Mouse (Mus musculus) CH12F3 (cell line): Measurements from ENCODE around the gene Ly6g6f.
"Not testable (repeated sequence)": the region's sequence is repeated elsewhere in the genome, so short reads cannot be mapped to it uniquely, and the experiment has no call there.

Experiments
- in situ Hi-C: fragments of 300-500 bp; cut with MboI; formaldehyde crosslinking; loops from 2 replicates; pipeline ENCODE4 v1.14.3; 2020; ENCODE audit warnings: low sequenced_read_pairs

Gene Ly6g6f

DNA sequence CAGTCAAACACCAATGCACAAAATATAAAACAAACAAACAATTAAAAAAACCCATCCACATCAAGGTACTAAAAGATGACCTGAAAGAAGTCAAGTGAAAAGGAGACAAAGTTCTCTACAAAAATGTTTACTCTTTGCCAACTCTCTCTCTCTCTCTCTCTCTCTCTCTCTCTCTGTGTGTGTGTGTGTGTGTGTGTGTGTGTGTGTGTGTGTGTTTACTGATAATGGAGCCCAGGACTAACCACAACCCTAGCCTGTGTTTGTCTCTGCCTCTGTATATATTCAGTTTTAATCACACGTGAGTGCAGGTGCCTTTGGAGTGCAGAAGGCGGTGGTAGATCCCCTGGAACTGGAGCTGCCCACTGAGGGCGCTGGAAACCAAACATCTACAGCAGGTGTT, 28.3 kb downstream of the Ly6g6f start:
- in situ Hi-C loops: no loop called here

DNA sequence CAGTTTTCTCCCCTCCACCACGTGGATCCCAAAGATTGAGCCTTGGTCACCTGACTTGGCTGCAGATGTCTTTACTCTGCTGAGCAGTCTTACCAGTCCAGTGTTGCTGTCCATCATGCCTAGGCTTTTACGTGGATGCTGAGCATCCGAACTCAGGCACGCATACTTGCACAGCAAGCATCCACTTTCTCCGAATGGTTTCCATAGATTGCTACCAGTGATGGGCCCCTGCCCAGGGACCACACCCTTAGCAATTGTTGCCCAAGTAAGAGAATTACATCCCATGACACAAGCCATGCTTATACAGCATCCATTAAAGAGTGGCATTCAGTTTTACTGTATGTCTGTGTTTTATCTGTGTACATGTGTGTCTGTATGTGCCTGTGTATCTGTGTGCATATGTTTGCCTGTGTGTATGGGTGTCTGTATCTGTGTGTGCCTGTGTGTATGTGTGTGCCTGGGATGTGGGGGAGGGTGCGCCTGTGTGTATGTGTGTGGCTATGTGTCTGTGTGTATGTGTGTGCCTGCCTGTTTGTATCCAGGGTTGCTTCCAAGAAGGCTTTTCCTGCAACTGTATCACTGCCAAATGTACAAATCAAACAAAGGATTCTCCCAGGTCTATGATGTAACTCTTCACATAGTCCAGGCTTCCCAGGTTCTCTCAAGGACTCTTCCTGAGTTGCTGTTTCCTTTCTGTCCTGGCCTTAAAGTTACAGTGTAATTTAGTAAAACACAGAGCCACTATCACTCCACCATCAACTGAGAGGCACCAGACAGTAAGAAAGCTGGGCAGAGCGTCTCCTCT, 29.5 kb downstream of the Ly6g6f start:
- in situ Hi-C loops: no loop called here

DNA sequence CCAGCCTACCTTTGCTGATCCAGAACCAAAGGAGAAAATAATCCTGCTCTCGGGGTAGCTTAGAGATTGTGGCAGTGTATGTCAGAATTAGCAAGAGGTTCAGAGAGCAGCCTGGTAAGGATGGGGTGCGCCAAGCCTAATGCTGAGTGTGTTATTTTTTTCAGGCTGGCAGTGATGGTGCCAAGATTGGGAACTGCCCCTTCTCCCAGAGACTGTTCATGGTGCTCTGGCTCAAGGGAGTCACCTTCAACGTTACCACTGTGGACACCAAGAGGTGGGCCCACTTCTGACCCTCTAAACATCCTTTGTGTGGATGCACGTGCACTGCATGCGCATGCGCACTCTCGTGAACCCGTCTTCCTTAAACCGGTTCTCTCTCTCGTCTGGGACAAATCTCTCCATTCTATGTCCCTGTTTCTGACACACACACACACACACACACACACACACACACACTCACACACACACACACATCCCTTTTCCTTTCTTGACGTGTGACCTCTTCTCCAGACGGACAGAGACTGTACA, 33.1 kb downstream of the Ly6g6f start:
- in situ Hi-C loops: no loop called here

DNA sequence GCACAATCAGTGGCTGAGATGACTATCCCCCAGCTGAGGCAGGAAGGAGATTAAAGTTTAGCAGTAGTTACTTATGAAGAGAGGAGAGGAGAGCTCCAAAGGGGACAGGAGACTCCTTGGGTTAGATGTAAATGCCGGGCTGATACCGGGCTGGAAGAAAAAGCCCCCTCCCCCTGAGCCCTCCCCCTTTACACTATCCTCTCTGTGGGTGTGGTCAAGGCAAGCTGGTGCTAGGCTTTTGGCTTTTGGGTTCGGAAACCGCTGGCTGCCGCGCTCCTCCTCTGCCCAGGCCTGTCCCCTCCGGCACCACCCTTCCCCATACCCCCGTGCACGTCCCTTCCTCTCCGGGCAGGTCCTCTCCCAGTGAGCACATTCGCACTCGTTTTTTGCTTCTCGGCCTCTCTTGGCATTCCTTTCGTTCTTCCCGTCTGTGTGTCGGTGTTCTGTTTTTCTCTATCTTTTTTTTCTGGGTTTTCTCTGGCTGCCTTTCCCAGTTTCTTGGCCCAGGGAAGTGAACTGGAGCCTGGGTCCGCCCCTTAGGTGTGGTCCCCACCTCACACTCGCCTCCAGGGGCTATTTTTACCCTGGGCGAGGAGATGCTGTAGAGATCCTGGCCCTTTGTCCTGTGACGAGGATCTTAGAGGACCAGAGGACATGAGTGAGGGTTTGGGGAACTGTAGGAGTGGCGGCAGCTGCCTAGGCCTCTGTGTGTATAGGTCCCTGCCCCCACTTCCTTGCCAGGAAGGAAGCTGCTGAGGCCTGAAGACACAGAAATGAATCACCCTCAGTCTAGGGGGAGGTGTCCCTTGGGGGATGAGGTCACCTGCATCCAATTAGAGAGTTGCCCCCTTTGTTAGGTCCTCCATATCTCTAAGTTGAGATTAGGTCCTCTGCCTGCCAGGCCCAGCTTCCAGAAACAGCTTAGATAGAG, 34.0 kb downstream of the Ly6g6f start:
- in situ Hi-C loops: no loop called here

DNA sequence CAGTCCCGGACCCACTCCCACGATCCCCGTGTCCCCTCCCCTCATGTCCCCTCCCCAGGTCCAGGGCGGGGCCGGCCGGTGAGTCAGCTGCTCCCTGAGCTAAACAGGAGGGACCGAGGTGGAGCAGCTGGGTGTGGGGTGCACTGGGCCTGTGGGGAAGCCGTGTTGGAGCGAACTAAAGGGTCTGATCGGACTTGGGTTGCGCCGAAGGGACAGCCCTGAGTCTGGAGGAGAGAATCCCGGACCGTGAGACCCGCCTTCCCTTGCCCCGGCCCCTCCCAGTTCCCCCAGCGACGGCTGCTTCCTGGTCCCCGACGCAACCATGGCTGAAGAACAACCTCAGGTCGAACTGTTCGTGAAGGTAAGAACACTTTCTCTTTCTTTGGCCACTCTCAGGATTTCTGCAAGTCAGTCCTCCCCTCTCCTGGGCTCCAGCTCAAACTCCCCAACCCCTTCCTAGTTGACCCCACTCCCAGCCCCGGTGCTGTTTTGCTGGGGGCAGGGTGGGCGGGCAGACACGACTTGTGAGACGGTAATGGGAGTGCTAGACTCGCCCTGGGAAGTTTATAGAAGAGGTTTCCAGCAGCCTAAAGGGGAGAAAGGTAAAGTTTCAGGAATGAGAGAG, 35.2 kb downstream of the Ly6g6f start:
- in situ Hi-C loops: no loop called here

DNA sequence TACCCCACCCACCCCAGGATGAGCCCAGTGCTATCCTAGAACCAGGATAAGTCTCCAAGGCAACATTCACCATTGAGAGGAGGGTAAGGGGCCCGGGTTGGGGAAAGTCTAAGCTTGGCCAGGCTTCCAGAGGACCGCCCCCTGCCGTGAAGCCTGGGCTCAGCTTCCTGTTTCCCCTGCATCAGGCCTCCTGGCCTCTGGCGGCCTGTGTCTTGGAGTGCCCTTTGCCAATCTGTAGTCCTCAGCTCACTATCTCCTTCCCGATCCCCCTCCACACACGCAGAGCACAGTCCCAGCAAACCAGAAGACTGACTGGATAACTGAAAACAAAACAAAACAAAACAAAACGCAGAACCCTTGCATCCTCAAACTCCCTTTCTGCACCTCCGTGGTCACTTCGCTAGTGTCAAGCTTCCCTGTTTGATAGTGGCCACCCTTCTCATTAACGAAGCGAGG, 35.8 kb downstream of the Ly6g6f start, which contains the start of gene Clic1:
Gene Clic1 (plus strand): TSS at position 406 of the 456 bp plus-strand sequence.
- in situ Hi-C loops: no loop called here

DNA sequence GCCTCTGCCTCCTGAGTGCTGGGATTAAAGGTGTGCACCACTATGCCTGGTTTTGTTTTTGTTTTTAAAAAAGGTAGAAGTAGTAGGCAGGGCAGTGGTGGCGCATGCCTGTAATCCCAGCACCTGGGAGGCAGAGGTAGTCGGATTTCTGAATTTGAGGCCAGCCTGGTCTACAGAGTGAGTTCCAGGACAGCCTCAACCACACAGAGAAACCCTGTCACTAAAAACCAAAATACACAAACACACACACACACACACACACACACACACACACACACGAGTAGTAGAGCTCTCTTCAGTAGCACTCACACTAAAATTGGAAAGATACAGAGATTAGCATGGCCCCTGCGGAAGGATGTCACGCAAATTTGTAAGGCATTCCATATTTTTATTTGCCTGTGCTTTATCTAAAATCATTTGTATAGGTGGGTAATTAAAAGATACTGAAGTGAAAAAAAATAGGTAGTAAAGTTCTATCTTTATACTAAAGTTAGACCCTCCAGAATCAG, 36.4 kb downstream of the Ly6g6f start:
- in situ Hi-C loops: no loop called here

DNA sequence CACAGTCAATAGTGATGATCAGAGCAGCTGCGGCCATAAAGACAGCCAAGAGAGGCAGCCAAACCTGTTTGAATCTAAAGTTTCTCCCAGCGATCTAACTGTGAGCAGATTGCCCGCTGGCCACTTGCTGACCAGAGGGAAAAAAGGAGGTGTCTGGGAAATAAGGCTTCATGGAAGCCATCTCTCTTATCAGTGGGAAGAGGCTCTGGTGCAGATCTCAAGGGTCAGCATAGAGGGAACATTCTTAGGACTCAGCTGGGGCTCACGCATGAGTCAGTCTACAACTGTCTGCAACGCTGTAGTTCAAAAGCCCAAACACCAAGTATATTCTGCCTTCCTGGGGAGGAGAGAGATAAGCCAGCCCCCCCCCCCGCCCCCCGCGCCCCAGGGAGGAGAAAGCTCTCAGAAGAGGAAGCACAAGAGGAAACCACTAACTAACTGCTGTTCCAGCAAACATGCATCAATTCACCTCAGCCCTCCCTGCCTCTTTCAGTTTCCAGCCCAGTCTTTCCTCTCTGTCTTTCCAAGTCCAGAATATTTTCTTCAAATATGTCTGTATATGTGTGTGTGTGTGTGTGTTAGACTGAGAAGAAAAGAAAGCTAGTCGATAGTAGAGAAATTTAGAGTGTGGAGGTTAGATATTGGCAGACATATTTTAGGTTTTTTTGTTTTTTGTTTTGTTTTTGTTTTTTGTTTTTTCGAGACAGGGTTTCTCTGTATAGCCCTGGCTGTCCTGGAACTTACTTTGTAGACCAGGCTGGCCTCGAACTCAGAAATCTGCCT, 37.1 kb downstream of the Ly6g6f start:
- in situ Hi-C loops: no loop called here

DNA sequence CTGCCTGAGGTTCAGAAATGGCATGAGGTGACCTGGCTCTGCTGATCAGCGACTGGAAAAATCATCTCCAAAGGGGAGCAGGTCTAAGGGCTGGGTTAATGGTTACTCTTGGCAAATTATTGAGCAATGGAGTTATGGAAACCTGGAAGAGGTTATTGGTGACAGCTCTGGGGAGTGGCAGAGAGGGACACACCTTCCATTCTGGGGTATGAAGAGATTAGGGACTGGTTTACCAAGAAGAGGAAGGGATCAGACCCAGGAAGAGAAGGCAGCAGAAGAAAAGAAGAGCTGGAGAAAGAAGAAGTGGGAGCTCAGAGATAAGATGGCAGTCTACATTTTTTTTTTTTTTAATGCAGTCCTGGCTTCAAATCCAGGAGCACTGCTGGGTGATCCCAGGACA, 37.7 kb downstream of the Ly6g6f start:
- in situ Hi-C loops: no loop called here

DNA sequence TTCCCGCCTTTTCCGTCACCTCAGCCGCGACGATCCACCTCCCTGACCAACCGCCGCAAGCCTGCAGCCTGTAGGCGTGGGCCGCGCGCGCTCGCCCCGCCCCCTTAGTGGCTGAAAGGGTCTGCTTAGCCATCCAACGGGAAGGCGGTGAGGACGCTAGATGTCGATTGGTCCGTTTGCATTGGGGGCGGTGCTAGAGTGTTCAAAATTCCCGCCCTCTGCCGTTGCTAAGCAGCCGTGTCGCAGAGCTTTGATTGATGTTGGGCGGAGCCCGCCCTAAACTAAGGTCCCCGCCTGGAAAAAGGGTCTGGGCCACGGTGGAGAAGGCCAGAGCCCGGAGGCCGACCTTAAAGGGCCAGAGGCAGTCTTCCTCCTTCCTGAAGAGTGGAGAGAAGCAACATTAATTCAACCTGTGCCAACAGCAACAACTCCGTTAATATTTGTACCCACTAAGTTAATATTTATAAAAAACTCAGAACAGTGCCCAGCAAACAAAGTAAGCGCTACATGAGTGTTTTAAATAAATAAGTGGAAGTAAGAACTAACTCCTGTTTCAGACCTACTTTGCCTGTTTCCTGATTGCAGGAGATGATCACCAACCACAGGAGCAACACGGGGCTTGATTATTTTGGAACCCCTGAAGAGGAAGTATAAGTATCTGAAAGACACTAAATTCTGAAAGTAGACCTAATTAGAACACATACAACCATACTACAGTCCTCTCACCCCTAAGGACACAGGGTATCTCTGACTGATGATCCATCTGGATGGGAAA, 38.5 kb downstream of the Ly6g6f start, which contains the start of gene Msh5:
Gene Msh5 (minus strand): TSS at position 65 of the 775 bp plus-strand sequence.
- in situ Hi-C loops: no loop called here

DNA sequence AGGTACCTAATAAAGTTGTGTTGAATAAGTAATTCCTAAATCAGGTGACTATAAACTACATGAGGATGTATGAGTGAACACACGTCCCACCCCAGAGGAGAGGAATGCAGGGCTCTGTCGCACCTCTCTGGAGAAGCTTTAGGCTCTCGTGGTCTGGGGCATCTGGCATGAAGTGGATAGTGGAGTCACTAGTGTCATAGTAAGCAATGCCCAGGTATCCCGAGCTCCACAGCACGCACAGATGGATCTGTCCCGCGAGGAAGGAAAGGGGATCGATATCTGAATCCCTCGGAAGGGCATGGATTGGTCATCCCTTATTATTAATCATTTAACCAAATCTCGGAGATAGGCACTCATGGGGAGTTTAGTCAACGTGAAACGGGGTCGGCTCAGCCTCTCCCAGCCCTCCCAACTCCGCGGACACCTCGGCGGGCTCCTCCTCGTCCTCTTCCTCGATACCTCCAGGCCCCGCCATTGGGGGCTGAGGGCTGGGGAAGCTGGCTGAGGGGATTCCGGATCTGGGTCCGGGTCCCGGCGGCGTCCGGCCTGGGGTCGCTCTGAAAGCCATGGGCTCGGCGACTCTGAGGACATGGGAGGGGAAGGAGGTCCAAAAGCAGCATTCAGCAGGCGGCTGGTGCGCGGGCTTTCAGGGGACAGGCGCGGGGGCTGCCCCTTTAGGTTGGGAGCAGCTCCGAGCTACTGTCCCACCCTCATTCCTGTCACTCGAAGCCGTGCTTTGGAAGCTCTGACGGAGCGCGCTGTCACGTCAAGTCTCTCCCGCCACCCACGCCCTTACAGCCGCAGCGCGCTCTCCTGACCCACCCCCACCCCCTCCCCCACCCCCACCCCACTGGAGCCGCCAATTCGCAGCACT, 39.4 kb downstream of the Ly6g6f start:
- in situ Hi-C loops: no loop called here

DNA sequence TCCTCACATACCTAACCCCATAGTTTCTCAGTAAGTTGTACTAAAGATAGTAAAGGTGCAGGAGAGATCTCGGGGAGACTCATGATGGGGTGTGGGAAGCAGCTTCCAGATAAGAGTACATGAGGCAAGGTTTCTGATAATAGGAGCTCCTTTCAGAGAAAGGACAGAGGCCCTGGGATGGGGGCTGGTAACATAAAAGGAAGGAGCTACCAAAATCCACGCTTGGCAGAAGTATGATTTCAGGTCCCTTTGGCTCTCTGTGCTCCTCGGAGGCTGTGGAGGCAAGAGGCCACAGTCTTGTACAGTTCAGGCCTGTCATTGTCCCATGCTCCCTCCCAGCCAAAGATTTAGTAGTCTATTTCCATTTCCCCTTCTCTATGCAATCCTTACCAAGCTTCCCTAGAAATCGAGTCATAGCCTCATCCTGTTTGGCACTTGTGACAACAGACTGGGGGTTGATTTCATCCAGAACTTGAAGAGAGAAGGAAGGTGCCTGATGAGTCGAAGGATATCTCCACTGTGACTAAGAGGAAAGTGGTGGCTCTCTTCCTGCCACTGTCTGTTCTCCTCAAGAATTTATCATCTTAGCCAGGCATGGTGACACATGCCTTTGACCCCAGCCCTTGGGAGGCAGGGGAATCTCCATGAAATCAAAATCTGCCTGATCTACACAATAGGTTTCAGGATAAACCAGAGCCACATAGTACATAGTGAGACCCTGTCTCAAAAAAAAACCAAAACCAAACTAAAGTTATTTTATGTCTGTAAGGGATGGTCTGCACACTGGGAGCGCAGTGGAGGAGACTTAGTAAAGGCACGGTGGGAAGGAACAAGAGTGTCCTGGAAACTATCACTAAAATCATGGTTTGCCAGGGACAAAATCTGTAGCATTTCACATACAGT, 40.3 kb downstream of the Ly6g6f start:
- in situ Hi-C loops: no loop called here

DNA sequence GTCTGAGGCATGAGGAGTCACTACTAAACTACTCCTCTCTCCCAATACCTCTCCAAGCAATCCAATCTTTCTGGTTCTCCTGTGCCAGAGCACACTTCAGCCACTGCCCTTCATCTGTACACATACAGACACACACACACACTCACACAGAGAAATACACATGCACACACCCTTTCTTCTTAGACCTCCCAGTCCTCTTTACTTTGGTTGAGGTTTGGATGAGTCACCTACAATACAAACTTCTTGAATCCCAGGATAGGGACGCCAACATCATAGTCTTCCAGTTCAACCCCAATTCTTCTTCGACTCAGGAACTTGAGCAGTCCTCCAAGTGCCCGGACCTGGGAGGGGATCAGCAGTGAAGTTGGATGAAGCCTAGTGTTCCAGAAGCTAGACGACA, 41.6 kb downstream of the Ly6g6f start:
- in situ Hi-C loops: no loop called here

DNA sequence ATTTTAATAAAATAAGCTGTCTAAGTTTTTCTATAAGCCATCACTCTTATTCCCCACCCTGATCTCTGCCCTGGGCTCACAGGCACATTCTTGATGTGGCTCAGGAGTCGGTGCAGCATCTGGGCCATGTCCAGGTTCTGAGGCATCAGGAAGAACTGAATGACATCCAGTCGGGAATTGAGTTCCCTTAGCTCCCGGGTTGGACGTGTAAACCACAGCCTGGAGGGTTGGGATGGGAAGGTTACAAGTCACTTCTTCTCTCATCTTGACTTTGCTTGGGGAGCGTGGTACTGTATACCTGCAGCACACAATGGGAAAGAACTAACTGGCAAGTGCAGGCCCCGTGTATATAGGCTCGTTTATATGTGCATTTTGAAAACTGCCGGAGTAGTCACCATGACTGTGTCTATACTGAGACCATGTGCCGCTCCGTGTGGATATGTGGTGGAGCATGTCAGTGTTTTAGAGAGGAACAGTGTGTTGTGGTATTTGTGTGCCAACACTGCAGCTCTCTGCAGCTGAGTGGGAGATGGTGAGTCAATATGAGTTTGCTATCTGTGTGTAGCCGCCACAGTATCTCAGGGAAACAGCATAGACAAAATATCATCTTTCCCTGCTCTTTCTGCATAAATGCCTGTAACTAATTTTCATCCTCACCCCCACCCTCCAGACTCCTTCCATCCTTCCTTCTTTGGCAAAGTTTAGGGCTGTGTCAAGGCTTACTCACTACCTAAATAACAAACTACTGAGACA, 46.1 kb downstream of the Ly6g6f start:
- in situ Hi-C loops: no loop called here

DNA sequence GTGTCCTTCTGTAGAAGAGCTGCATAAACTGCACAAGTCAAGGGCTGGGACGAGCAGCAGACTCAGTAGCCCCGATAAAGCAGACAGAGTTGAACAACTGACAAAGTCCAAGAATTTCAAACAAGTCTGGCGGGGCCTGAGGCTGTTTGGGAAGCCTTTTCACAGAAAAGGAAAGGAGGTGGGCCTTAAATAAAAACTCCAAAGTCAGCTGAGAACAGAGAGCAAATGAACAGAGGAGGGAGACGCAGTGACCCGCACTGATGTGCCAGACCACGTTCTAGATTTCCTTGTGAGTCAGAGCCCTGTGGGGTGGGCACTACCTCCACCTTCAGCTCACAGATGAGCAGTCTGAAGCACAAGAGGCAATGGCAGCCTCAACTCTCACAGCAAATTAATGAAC, 50.5 kb downstream of the Ly6g6f start:
- in situ Hi-C loops: no loop called here

DNA sequence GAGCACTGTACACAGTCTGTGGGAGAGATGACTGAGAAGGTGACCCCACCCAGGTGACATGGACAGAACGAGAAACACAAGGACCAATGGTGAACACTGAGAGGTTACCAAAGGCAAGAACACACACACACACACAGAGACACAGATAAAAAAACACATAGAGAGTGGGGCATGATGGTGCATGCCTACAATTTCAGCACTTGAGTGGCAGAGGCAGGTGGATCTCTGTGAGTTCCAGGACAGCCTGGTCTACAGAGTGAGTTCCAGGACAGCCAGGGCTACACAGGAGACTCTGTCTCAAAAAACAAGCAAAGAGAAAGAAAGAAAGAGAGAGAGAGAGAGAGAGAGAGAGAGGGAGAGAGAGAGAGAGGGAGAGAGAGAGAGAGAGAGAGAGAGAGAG, 51.7 kb downstream of the Ly6g6f start:
- in situ Hi-C loops: not testable (repeated sequence)
